Comparison of ENCODE assay signal across 9 mouse cellular contexts in genomic region chr9:103996496-103996895, GRCm38 (mm10). TPM values are rescaled to one million over a fixed set of nuclear protein-coding genes. Genes with fewer than 3 reads are reported as not detected.
DNase-seq lines count a peak whose midpoint lies in the region; ATAC-seq and TF ChIP-seq lines count a peak whose summit lies in the region.
"Had no signal": no experiment of that assay in that cellular context is flagged by ENCODE, and none has a peak within 500 bp of the region (broad histone marks: within the 10 kb centered on the region; RNA-seq: fewer than 3 reads in every experiment).

No protein-coding gene starts in this region.

- no peak for ATAC-seq in hindbrain, embryonic 11.5 days (ENCODE audit: low FRiP score)
- ATAC-seq in hindbrain, embryonic 13.5 days (ENCODE audit: low FRiP score) = no peak
- ATAC-seq in Patski = no peak
- ATAC-seq in common myeloid progenitor, adult 5-6 weeks (replicated peaks; ENCODE audit: low read depth, poor library complexity, severe bottlenecking) = peak; percentile 76
- ATAC-seq in megakaryocyte progenitor cell, adult 5-6 weeks (replicated peaks; ENCODE audit: poor library complexity) = peak; percentile 88

- no peaks in the 10 kb centered on the region for H3K4me1 ChIP-seq in hindbrain, embryonic 11.5 days (replicated peaks; ENCODE audit: control insufficient read depth, insufficient read depth, low read length)
- peaks cover 5% of the 10 kb centered on the region for H3K4me1 ChIP-seq in hindbrain, embryonic 13.5 days (replicated peaks)

- no peak overlapping the region for H3K9ac ChIP-seq in hindbrain, embryonic 11.5 days (ENCODE audit: low read depth, low read length)
- no peak overlapping the region for H3K9ac ChIP-seq in hindbrain, embryonic 13.5 days

- H3K4me2 ChIP-seq in hindbrain, embryonic 11.5 days (replicated peaks; ENCODE audit: low read depth, low read length) = no peak overlapping the region
- H3K4me2 ChIP-seq in hindbrain, embryonic 13.5 days = no peak overlapping the region

- peak; percentile 38 for TF ChIP-seq CTCF in Patski (IDR thresholded peaks at IDR 0.05)

- POLR2A ChIA-PET in Patski (lab: Charles Lee) = no interaction called here

- CTCF ChIA-PET in Patski (lab: Charles Lee) = interaction anchor here (0.9 to 1.8 kb wide), 5 partner anchors 19 to 505 kb away, joined by 3 to 8 read pairs (median 4); no protein-coding TSS in a partner anchor

- no peak overlapping the region for H3K27ac ChIP-seq in hindbrain, embryonic 11.5 days (ENCODE audit: low read depth, low read length)
- no peak overlapping the region for H3K27ac ChIP-seq in hindbrain, embryonic 13.5 days

- DNase-seq in hindbrain, embryonic 11.5 days (ENCODE audit: low spot score) = peak; percentile 83
- DNase-seq in ovary, postnatal 14 days (ENCODE audit: low spot score) = peak; percentile 54
- no peak for DNase-seq in ovary, adult 18-20 months (ENCODE audit: low spot score)
- DNase-seq in Patski (ENCODE audit: low read depth, low spot score) = no peak
- DNase-seq in ovary, postnatal 36 days (ENCODE audit: low spot score) = no peak

- H3K9me3 ChIP-seq in hindbrain, embryonic 11.5 days (ENCODE audit: control insufficient read depth, low read length) = no peaks in the 10 kb centered on the region
- no peaks in the 10 kb centered on the region for H3K9me3 ChIP-seq in hindbrain, embryonic 13.5 days

- no peaks in the 10 kb centered on the region for H3K27me3 ChIP-seq in hindbrain, embryonic 11.5 days (ENCODE audit: control insufficient read depth, insufficient read depth, low read length)
- peaks cover 10% of the 10 kb centered on the region; the same call in 1 of the 2 replicates for H3K27me3 ChIP-seq in hindbrain, embryonic 13.5 days
- H3K27me3 ChIP-seq in Patski = peaks cover 25% of the 10 kb centered on the region

- WGBS in hindbrain, embryonic 11.5 days = 12% methylated on average over 2 of the region's 2 CpGs
- WGBS in hindbrain, embryonic 13.5 days = 10% methylated on average over 2 of the region's 2 CpGs

- no peak overlapping the region for H3K4me3 ChIP-seq in hindbrain, embryonic 11.5 days (ENCODE audit: low read depth, low read length)
- H3K4me3 ChIP-seq in hindbrain, embryonic 13.5 days = no peak overlapping the region

- in situ Hi-C loops in Patski (cut with MboI; ENCODE audit: low pct_unique_long_range_greater_than_20kb) = loop anchor here (5.0 to 10.0 kb wide), 3 partner anchors 222 to 504 kb away; no protein-coding TSS in a partner anchor

- no peaks in the 10 kb centered on the region for H3K36me3 ChIP-seq in hindbrain, embryonic 11.5 days (ENCODE audit: control insufficient read depth, insufficient read depth, low read length)
- no peaks in the 10 kb centered on the region for H3K36me3 ChIP-seq in hindbrain, embryonic 13.5 days

RNA-seq across cellular contexts. Expression of gene Nphp3, which starts 5.8 kb away (rescaled TPM):
- 3.7 and 4.2 TPM in 2 replicates for polyA plus RNA-seq in hindbrain, embryonic 11.5 days (2014; fragmentation: Nextera tagmentation; extraction: Ambion mirVana)
- polyA plus RNA-seq in hindbrain, embryonic 13.5 days (2015; fragmentation: Nextera tagmentation; extraction: Ambion mirVana) = 2.9 and 3.9 TPM in 2 replicates
- polyA plus RNA-seq in Patski (2021) = 4.2 TPM
- total RNA-seq in common myeloid progenitor, adult 5-6 weeks (2017) = 5.1 and 8.3 TPM in 2 replicates
- 1.3 and 8.9 TPM in 2 replicates for total RNA-seq in megakaryocyte progenitor cell, adult 5-6 weeks (2015)
- total RNA-seq in megakaryocyte progenitor cell, adult 5-6 weeks (2017) = 2.4 and 3.3 TPM in 2 replicates

RNA-seq across cellular contexts. Expression of gene Gm28305, which starts 44.0 kb away (rescaled TPM):
- not detected in 2 replicates for polyA plus RNA-seq in hindbrain, embryonic 11.5 days (2014; fragmentation: Nextera tagmentation; extraction: Ambion mirVana)
- polyA plus RNA-seq in hindbrain, embryonic 13.5 days (2015; fragmentation: Nextera tagmentation; extraction: Ambion mirVana) = not detected in 2 replicates
- not detected for polyA plus RNA-seq in Patski (2021)
- not detected in 2 replicates for total RNA-seq in common myeloid progenitor, adult 5-6 weeks (2017)
- total RNA-seq in megakaryocyte progenitor cell, adult 5-6 weeks (2015) = not detected in 2 replicates
- not detected in 2 replicates for total RNA-seq in megakaryocyte progenitor cell, adult 5-6 weeks (2017)
- polyA plus RNA-seq: testis, adult 2 months had no signal

Comparison
In these comparisons a context has a peak if more than half of its experiments do, and no peak if none do; other contexts are left out.
1. DNase-seq: peak in hindbrain, embryonic 11.5 days (single experiment) and ovary, postnatal 14 days (single experiment); none in ovary, adult 18-20 months (single experiment), Patski (single experiment) and ovary, postnatal 36 days (single experiment).
2. ATAC-seq: peak in common myeloid progenitor, adult 5-6 weeks (single experiment) and megakaryocyte progenitor cell, adult 5-6 weeks (single experiment); none in hindbrain, embryonic 11.5 days (single experiment), hindbrain, embryonic 13.5 days (single experiment) and Patski (single experiment).